Mouse (Mus musculus): ENCODE results near the gene Eif3b. TPM values are rescaled to one million over a fixed set of nuclear protein-coding genes. Genes with fewer than 3 reads are reported as not detected.

Eif3b gene
- 74.8 and 75.2 TPM in 2 replicates for polyA plus RNA-seq (2015; fragmentation: Nextera tagmentation; extraction: Ambion mirVana)

GRCm38 (mm10) chr5:140418489-140419441, at the start of gene Eif3b:
TSS of gene Eif3b (plus strand) at chr5:140419328.

DNA sequence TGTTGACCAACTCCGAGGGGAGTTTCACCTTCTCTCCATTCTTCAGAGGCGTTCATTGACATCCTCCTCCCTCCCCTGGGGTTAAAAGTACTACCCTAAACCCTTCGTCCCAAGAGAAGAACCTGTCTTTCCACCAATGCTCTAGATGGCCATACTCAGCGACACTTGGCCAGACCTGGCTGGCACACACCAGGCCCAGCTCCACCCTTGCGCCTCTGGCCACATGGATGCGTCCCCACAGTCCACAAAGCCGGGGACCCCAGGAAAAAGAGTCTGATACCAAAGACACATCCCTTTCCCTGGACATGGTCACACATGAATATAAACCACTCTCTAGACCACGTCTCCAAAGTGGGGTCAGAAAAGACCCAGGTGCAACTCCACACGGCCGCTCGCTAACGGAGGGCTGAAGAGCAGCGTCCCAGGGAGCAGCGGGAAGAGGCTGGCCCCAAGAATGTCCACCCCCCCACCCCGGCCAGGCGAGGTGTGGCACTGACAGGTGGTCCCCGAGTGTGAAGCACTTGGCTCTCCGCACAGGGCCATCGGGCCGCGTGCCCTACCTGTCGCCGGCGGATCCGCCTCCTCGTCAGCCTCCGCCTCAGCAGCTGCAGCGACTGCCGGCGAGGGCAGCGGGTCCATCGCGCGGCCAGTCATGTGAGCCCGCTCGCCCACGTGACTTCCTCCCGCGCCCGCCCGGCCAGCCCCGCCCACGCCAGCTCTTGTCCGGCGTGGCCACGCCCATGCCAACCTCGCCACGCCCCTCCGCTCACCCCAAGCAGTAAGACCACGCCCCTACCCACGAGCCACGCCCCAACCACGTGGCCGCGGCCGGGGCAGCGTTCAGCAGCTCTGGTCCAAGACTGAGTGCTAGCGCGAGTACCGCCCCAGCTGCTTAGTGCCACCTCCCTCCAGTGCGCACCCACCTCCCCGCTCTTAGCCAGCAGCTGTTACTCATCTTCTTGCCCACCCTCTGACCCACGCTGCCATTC, 30.2 kb upstream of the Eif3b start, which contains the start of gene Snx8:
Snx8 (minus strand) TSS at position 675 of the 989 bp plus-strand sequence.

GRCm38 (mm10) chr5:140445345-140445744, 26.2 kb downstream of the Eif3b start, which contains the start of gene Gm4869:
TSS of gene Gm4869 (plus strand) at chr5:140445645.

Small RNA genes within 50 kb of the gene (microRNA-seq; reads per million reads assigned to microRNA genes)
- not detected for gene Mir7038

Other genes starting within 250 kb of the Eif3b start
- gene Mad1l1, start 97.8 kb upstream of the Eif3b start, polyA plus RNA-seq (2015; fragmentation: Nextera tagmentation; extraction: Ambion mirVana) = 25.6 and 28.7 TPM in 2 replicates
- 22.6 and 24.4 TPM in 2 replicates for gene Nudt1, start 97.7 kb upstream of the Eif3b start, polyA plus RNA-seq (2015; fragmentation: Nextera tagmentation; extraction: Ambion mirVana)
- gene Mrm2, start 87.4 kb upstream of the Eif3b start, polyA plus RNA-seq (2015; fragmentation: Nextera tagmentation; extraction: Ambion mirVana) = 19.9 and 21.8 TPM in 2 replicates
- gene Snx8, start 30.1 kb upstream of the Eif3b start, polyA plus RNA-seq (2015; fragmentation: Nextera tagmentation; extraction: Ambion mirVana) = 32.4 and 33.8 TPM in 2 replicates
- gene Gm4869, start 26.3 kb downstream of the Eif3b start, polyA plus RNA-seq (2015; fragmentation: Nextera tagmentation; extraction: Ambion mirVana) = not detected in 2 replicates
- 28.3 and 30.1 TPM in 2 replicates for gene Chst12, start 86.2 kb downstream of the Eif3b start, polyA plus RNA-seq (2015; fragmentation: Nextera tagmentation; extraction: Ambion mirVana)
- gene Grifin, start 145.7 kb downstream of the Eif3b start, polyA plus RNA-seq (2015; fragmentation: Nextera tagmentation; extraction: Ambion mirVana) = not detected in 2 replicates
- 17.9 and 24.9 TPM in 2 replicates for gene Lfng, start 188.0 kb downstream of the Eif3b start, polyA plus RNA-seq (2015; fragmentation: Nextera tagmentation; extraction: Ambion mirVana)
- 70.6 and 74.8 TPM in 2 replicates for gene Ttyh3, start 229.7 kb downstream of the Eif3b start, polyA plus RNA-seq (2015; fragmentation: Nextera tagmentation; extraction: Ambion mirVana)

All from neural tube, postnatal 0 days (tissue).